Mouse (Mus musculus) CH12.LX (cell line): ENCODE results near the gene Zfp612. TPM values are rescaled to one million over a fixed set of nuclear protein-coding genes. Genes with fewer than 3 reads are reported as not detected.

Experiments used
- DNase-seq: peaks from one replicate; pipeline ENCODE4 v3.0.0-alpha.2; 2013; ENCODE audit errors: extremely low read depth
- H3K27ac ChIP-seq: 2 replicates; pipeline ENCODE4 v1.5.1; 2012; ENCODE audit warnings: low read depth, mild to moderate bottlenecking, control low read depth, moderate library complexity; ENCODE audit not compliant: insufficient read depth
- H3K27me3 ChIP-seq: replicated peaks from 2 replicates; pipeline ENCODE3; 2012; ENCODE audit warnings: inconsistent platforms
- H3K36me3 ChIP-seq, 2 experiments: replicated peaks in 1 of 2; 2 replicates each; pipeline versions ENCODE3 to v1.6.1; 2012; ENCODE audit warnings: inconsistent platforms in 1 of 2, low read length in 1 of 2, mild to moderate bottlenecking in 1 of 2, mixed read lengths in 1 of 2, moderate library complexity in 1 of 2; ENCODE audit not compliant: control insufficient read depth in 1 of 2, insufficient read depth in 1 of 2
- H3K4me1 ChIP-seq, 2 experiments: 2 replicates each; pipeline ENCODE4 v1.6.1; 2012; ENCODE audit warnings: inconsistent platforms in 1 of 2, moderate library complexity in 1 of 2; ENCODE audit not compliant: insufficient read depth in 2 of 2, control insufficient read depth in 1 of 2
- H3K4me2 ChIP-seq: 2 replicates; pipeline ENCODE4 v1.6.1; 2012; ENCODE audit warnings: low read depth, mild to moderate bottlenecking, control low read depth; ENCODE audit not compliant: poor library complexity, insufficient read depth, severe bottlenecking
- H3K4me3 ChIP-seq, 3 experiments: fragments of 150-350 bp in 1 of 3; sonication (generic) in 1 of 3; replicated peaks in 1 of 3; 2 replicates each; pipeline versions ENCODE3 to v1.5.1; 2011 to 2012; ENCODE audit warnings: low read depth in 2 of 3, low read length in 2 of 3, mild to moderate bottlenecking in 2 of 3, moderate library complexity in 2 of 3, control low read depth in 1 of 3, improper control_type of control experiment in 1 of 3, inconsistent platforms in 1 of 3, mixed read lengths in 1 of 3; ENCODE audit not compliant: poor library complexity in 1 of 3
- H3K79me2 ChIP-seq: replicated peaks from 2 replicates; pipeline ENCODE4 v1.6.1; 2012; ENCODE audit warnings: mild to moderate bottlenecking, moderate library complexity; ENCODE audit not compliant: control insufficient read depth, poor library complexity, insufficient read depth, severe bottlenecking; ENCODE audit errors: extremely low read depth
- H3K9ac ChIP-seq: 2 replicates; pipeline ENCODE4 v1.6.1; 2012; ENCODE audit warnings: low read depth, mild to moderate bottlenecking, control low read depth, moderate library complexity; ENCODE audit not compliant: insufficient read depth
- H3K9me3 ChIP-seq: replicated peaks from 2 replicates; pipeline ENCODE3; 2012; ENCODE audit warnings: low read length, inconsistent platforms, mixed read lengths
- CHD2 ChIP-seq: IDR thresholded peaks from 2 replicates; pipeline ENCODE4 v1.6.1; 2011; ENCODE audit warnings: low read length, improper control_type of control experiment
- CTCF ChIP-seq, 2 experiments: IDR thresholded peaks in 1 of 2; conservative IDR thresholded peaks in 1 of 2; 2 replicates each; pipeline ENCODE4 v1.5.1; 2011 to 2012; ENCODE audit warnings: low read depth in 2 of 2, low read length in 2 of 2, improper control_type of control experiment in 1 of 2, inconsistent platforms in 1 of 2, mild to moderate bottlenecking in 1 of 2, moderate library complexity in 1 of 2
- E2F4 ChIP-seq: IDR thresholded peaks from 2 replicates; pipeline ENCODE4 v1.6.1; 2011; ENCODE audit warnings: low read depth, low read length, improper control_type of control experiment; ENCODE audit not compliant: insufficient replicate concordance
- ELF1 ChIP-seq: IDR thresholded peaks from 2 replicates; pipeline ENCODE4 v1.6.1; 2014; ENCODE audit warnings: low read depth, mild to moderate bottlenecking, inconsistent platforms, low read length, improper control_type of control experiment
- ETS1 ChIP-seq: conservative IDR thresholded peaks from 2 replicates; pipeline ENCODE4 v1.6.1; 2012; ENCODE audit warnings: low read depth, mild to moderate bottlenecking, inconsistent platforms, low read length, improper control_type of control experiment, moderate library complexity
- JUN ChIP-seq: IDR thresholded peaks from 2 replicates; pipeline ENCODE4 v1.6.1; 2011; ENCODE audit warnings: low read depth, mild to moderate bottlenecking, low read length, improper control_type of control experiment, moderate library complexity; ENCODE audit not compliant: insufficient read depth
- JUND ChIP-seq: conservative IDR thresholded peaks from 2 replicates; pipeline ENCODE4 v1.6.1; 2011; ENCODE audit warnings: low read depth, low read length, improper control_type of control experiment
- KAT2A ChIP-seq: IDR thresholded peaks from 2 replicates; pipeline ENCODE4 v1.6.1; 2012; ENCODE audit warnings: low read length, improper control_type of control experiment, inconsistent platforms; ENCODE audit not compliant: insufficient replicate concordance
- MAFK ChIP-seq: IDR thresholded peaks from 2 replicates; pipeline ENCODE4 v1.6.1; 2011; ENCODE audit warnings: low read length, improper control_type of control experiment; ENCODE audit not compliant: insufficient replicate concordance
- NELFE ChIP-seq: IDR thresholded peaks from 2 replicates; pipeline ENCODE4 v1.6.1; 2011; ENCODE audit warnings: low read depth, low read length, improper control_type of control experiment
- NRF1 ChIP-seq: IDR thresholded peaks from 2 replicates; pipeline ENCODE4 v1.6.1; 2014; ENCODE audit warnings: low read depth, mild to moderate bottlenecking, inconsistent platforms, low read length, improper control_type of control experiment, moderate library complexity
- POLR2AphosphoS2 ChIP-seq: IDR thresholded peaks from 2 replicates; pipeline ENCODE4 v1.6.1; 2011; ENCODE audit warnings: low read depth, low read length, improper control_type of control experiment
- RAD21 ChIP-seq: IDR thresholded peaks from 2 replicates; pipeline ENCODE4 v1.6.1; 2011; ENCODE audit warnings: low read depth, mild to moderate bottlenecking, low read length, improper control_type of control experiment, moderate library complexity
- SIN3A ChIP-seq: IDR thresholded peaks from 2 replicates; pipeline ENCODE4 v1.6.1; 2012; ENCODE audit warnings: low read length, improper control_type of control experiment, inconsistent platforms
- SMC3 ChIP-seq: IDR thresholded peaks from 2 replicates; pipeline ENCODE4 v1.6.1; 2011; ENCODE audit warnings: low read depth, low read length, improper control_type of control experiment
- TBP ChIP-seq: conservative IDR thresholded peaks from 2 replicates; pipeline ENCODE4 v1.6.1; 2011; ENCODE audit warnings: low read depth, low read length, improper control_type of control experiment
- TCF12 ChIP-seq: IDR thresholded peaks from 2 replicates; pipeline ENCODE4 v1.6.1; 2014; ENCODE audit warnings: low read depth, mild to moderate bottlenecking, inconsistent platforms, low read length, improper control_type of control experiment
- UBTF ChIP-seq: IDR thresholded peaks from 2 replicates; pipeline ENCODE4 v1.6.1; 2012; ENCODE audit warnings: low read depth, mild to moderate bottlenecking, inconsistent platforms, low read length, improper control_type of control experiment, moderate library complexity
- USF1 ChIP-seq: IDR thresholded peaks from 2 replicates; pipeline ENCODE4 v1.6.1; 2014; ENCODE audit warnings: low read depth, mild to moderate bottlenecking, inconsistent platforms, low read length, improper control_type of control experiment
- ZC3H11A ChIP-seq: IDR thresholded peaks from 2 replicates; pipeline ENCODE4 v1.6.1; 2012; ENCODE audit warnings: low read depth, mild to moderate bottlenecking, inconsistent platforms, low read length, improper control_type of control experiment
- ZKSCAN1 ChIP-seq: IDR thresholded peaks from 2 replicates; pipeline ENCODE4 v1.6.1; 2012; ENCODE audit warnings: low read depth, inconsistent platforms, low read length, improper control_type of control experiment, borderline replicate concordance
- ZMIZ1 ChIP-seq: IDR thresholded peaks from 2 replicates; pipeline ENCODE4 v1.6.1; 2012; ENCODE audit warnings: low read depth, mild to moderate bottlenecking, inconsistent platforms, low read length, improper control_type of control experiment
- dilution Hi-C: fragments of 300-500 bp; cut with MboI; formaldehyde crosslinking; loops from 2 replicates; pipeline ENCODE4 v1.14.3; 2020; ENCODE audit warnings: low sequenced_read_pairs; ENCODE audit not compliant: extremely low pct_unique_long_range_greater_than_20kb, extremely low pct_ligation_motif_present
- in situ Hi-C: fragments of 300-500 bp; cut with MboI; formaldehyde crosslinking; loops from 3 replicates; pipeline ENCODE4 v1.14.3; 2019; ENCODE audit warnings: low sequenced_read_pairs, low pct_ligation_motif_present, low pct_unique_long_range_greater_than_20kb, mixed read lengths
- polyA plus RNA-seq: library from polyadenylated mRNA; unstranded; fragments of >175 nt; gene quantifications from 2 replicates; pipeline ENCODE4 v1.2.1, GENCODE M21; 2012; ENCODE audit warnings: low read depth; ENCODE audit not compliant: insufficient read length
- total RNA-seq, 2 experiments: library from RNA; depleted of rRNA; stranded (reverse); fragments of 300-350 nt in 1 of 2; fragments of >200 nt in 1 of 2; gene quantifications; 2 replicates each; pipeline ENCODE4 v1.2.3; 2012 to 2014

Gene Zfp612
- total and polyA plus RNA-seq, 3 experiments, result 0.08 to 1.3 (median 0.13) TPM

DNA sequence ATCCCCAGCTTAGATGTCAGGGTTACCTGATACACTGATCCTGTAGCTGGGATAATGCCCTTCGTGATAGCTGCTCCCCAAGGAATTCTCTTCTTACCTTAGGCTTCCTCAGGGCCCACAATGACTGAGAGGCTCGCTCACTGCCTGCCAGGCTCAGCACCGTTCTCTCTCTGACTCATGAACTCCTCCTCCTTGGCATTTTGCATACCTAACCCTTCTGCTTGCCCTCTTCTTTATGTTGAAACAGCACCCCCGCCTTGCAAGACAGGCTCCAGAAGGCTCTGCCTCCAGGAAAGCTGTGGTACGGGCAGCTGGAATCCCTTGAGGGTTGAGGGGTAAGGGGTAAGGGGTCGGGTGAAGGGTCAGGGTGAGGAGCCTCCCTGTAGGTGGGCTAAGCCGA lies 40.3 kb upstream of the Zfp612 start:
- peaks cover 6% of the 10 kb centered on the region for H3K9me3 ChIP-seq
- in situ Hi-C loops (no loop called here), dilution Hi-C loops (no loop called here)
- H3K9ac ChIP-seq, result no peak overlapping the region
- no peak overlapping the region for H3K4me2 ChIP-seq
- peaks cover 1% of the 10 kb centered on the region for H3K27me3 ChIP-seq
- H3K27ac ChIP-seq, result no peak overlapping the region
- peak; percentile 6 for DNase-seq
- H3K4me1 ChIP-seq, result peaks cover 3 to 8% of the 10 kb centered on the region in 2 experiments; a peak in 1 of 4 replicates
- H3K79me2 ChIP-seq, result no peaks in the 10 kb centered on the region
- H3K36me3 ChIP-seq, result no peaks in the 10 kb centered on the region
- no peak overlapping the region for H3K4me3 ChIP-seq
- TF ChIP-seq TCF12 (no peak), ZC3H11A (no peak)

DNA sequence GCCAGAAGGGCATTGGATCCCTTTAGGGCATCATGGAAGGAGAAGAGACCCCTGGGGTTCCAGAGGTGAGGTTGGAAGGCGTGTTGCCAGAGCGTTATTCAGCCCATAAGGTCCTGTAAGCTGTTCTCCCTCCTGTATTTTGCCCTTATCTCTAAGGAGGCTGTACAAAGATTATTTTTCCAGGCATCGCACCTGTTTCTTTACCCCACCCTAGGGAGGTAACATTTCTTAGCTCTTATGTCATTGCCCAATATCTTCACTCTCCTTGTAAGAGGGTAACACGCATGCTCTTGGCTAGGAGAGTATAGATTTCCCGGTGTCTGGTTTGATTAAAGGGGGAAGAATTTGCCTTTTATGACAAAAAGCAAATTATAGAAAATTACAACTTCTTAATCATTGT lies 39.9 kb upstream of the Zfp612 start, which contains the start of gene Chst4:
Gene Chst4, minus strand, starts transcription at position 82 of the 400 bp plus-strand sequence.
- no peak within 1 kb of the TSS for H3K4me2 ChIP-seq
- H3K79me2 ChIP-seq, result no peaks in the 10 kb centered on the region
- no peak within 1 kb of the TSS for H3K4me3 ChIP-seq
- H3K27ac ChIP-seq, result no peak within 1 kb of the TSS
- H3K4me1 ChIP-seq, result peaks cover 3 to 8% of the 10 kb centered on the region in 2 experiments; a peak in 1 of 4 replicates
- DNase-seq, result no peak
- dilution Hi-C loops (no loop called here), in situ Hi-C loops (no loop called here)
- H3K27me3 ChIP-seq, result peaks cover 1% of the 10 kb centered on the region
- H3K36me3 ChIP-seq, result no peaks in the 10 kb centered on the region
- TF ChIP-seq TBP (no peak), ZKSCAN1 (no peak), ZC3H11A (no peak), ELF1 (no peak), NRF1 (no peak), USF1 (no peak), SMC3 (no peak), ZMIZ1 (no peak), KAT2A (no peak)
- TF ChIP-seq, all 38 proteins: peak for 0
- Histone ChIP-seq H3K9ac (no peak within 1 kb of the TSS), H3K9me3 (peaks cover 6% of the 10 kb centered on the region)

DNA sequence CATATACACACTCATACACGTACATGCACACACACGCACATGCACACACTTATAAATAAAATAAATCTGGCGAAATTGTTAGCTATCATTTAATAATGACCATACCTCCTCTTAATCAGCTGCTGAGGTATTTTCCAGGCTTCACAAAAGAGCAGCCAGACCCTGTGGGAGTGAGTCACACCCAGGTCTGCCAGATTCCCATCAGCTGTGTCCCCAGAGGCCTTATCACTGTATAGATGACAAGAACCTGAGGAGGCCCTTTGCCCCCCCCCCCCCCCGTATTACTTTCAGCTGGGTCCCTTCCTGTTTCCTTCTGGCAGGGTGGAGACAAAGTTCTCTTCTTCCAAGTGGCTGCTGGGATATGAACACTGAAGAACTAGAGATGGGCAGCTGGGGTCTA lies 39.0 kb upstream of the Zfp612 start:
- H3K36me3 ChIP-seq, result no peaks in the 10 kb centered on the region
- H3K79me2 ChIP-seq, result no peaks in the 10 kb centered on the region
- dilution Hi-C loops, result no loop called here
- peaks cover 1% of the 10 kb centered on the region for H3K27me3 ChIP-seq
- H3K27ac ChIP-seq, result no peak overlapping the region
- TF ChIP-seq NRF1 (no peak), SMC3 (no peak), UBTF (no peak), JUND (no peak), NELFE (no peak), E2F4 (no peak), ETS1 (no peak), POLR2AphosphoS2 (no peak), RAD21 (no peak), TCF12 (no peak), ZMIZ1 (no peak), USF1 (no peak), SIN3A (no peak), JUN (no peak), CTCF (conservative IDR thresholded peaks at IDR 0.05 in 1 of 2, IDR thresholded peaks at IDR 0.05 in 1 of 2; ENCODE audit: low read depth in 2 of 2, low read length in 2 of 2) (no peak), CHD2 (no peak), MAFK (no peak)
- TF ChIP-seq, all 38 proteins: peak for 0
- no peak overlapping the region for H3K9ac ChIP-seq
- H3K4me3 ChIP-seq, result no peak overlapping the region
- in situ Hi-C loops, result no loop called here
- peaks cover 3 to 8% of the 10 kb centered on the region in 2 experiments; a peak in 1 of 4 replicates for H3K4me1 ChIP-seq
- H3K4me2 ChIP-seq, result no peak overlapping the region
- DNase-seq, result no peak
- peaks cover 6% of the 10 kb centered on the region for H3K9me3 ChIP-seq
